Mouse (Mus musculus): ENCODE measurements around the gene Adi1. TPM values are rescaled to one million over a fixed set of nuclear protein-coding genes. Genes with fewer than 3 reads are reported as not detected.

Gene Adi1
- 45.5 and 49.1 TPM in 2 replicates for polyA plus RNA-seq (2016; fragmentation: Nextera tagmentation; extraction: Ambion mirVana)

GRCm38 (mm10) chr12:28675121-28675924 is at the start of gene Adi1:
Adi1 (plus strand) TSS chr12:28675231.
- peak within 1 kb of the TSS; percentile 63 for H3K4me3 ChIP-seq
- WGBS, result 3% methylated on average over 53 of the region's 53 CpGs
- no peaks in the 10 kb centered on the region for H3K9me3 ChIP-seq
- peaks cover 18% of the 10 kb centered on the region for H3K4me1 ChIP-seq (replicated peaks)
- peaks cover 17% of the 10 kb centered on the region for H3K36me3 ChIP-seq
- H3K27ac ChIP-seq, result peak within 1 kb of the TSS; percentile 94
- no peaks in the 10 kb centered on the region for H3K27me3 ChIP-seq (ENCODE audit: insufficient read depth, poor library complexity, severe bottlenecking)
- peak; percentile 91 for DNase-seq (ENCODE audit: low spot score)

- peaks cover 28% of the 10 kb centered on the region for H3K36me3 ChIP-seq
- H3K4me3 ChIP-seq, result no peak overlapping the region
- WGBS, result 79% methylated on average over 7 of the region's 7 CpGs
- no peak overlapping the region for H3K27ac ChIP-seq
- H3K27me3 ChIP-seq (ENCODE audit: insufficient read depth, poor library complexity, severe bottlenecking), result no peaks in the 10 kb centered on the region
- DNase-seq (ENCODE audit: low spot score), result no peak
- H3K4me1 ChIP-seq (replicated peaks), result peaks cover 13% of the 10 kb centered on the region
- H3K9me3 ChIP-seq, result no peaks in the 10 kb centered on the region
Measured at GRCm38 (mm10) chr12:28625407-28625806, 49.6 kb upstream of the Adi1 start.

- H3K4me1 ChIP-seq (replicated peaks), result peaks cover 4% of the 10 kb centered on the region
- no peaks in the 10 kb centered on the region for H3K27me3 ChIP-seq (ENCODE audit: insufficient read depth, poor library complexity, severe bottlenecking)
- no peak overlapping the region for H3K4me3 ChIP-seq
- no peak for DNase-seq (ENCODE audit: low spot score)
- H3K9me3 ChIP-seq, result no peaks in the 10 kb centered on the region
- 75% methylated on average over 4 of the region's 4 CpGs for WGBS
- no peak overlapping the region for H3K27ac ChIP-seq
- H3K36me3 ChIP-seq, result peaks cover 45% of the 10 kb centered on the region
Measured at GRCm38 (mm10) chr12:28627092-28627491, 47.9 kb upstream of the Adi1 start.

GRCm38 (mm10) chr12:28628436-28628835 is 46.6 kb upstream of the Adi1 start:
- Histone ChIP-seq H3K9me3 (no peaks in the 10 kb centered on the region), H3K27ac (no peak overlapping the region), H3K36me3 (peaks cover 59% of the 10 kb centered on the region), H3K4me1 (replicated peaks) (peaks cover 5% of the 10 kb centered on the region), H3K27me3 (ENCODE audit: insufficient read depth, poor library complexity, severe bottlenecking) (no peaks in the 10 kb centered on the region), H3K4me3 (no peak overlapping the region)
- 92% methylated on average over 2 of the region's 2 CpGs for WGBS
- DNase-seq (ENCODE audit: low spot score), result no peak

GRCm38 (mm10) chr12:28635058-28635534 is 39.9 kb upstream of the Adi1 start:
- Histone ChIP-seq H3K4me1 (replicated peaks) (peaks cover 20% of the 10 kb centered on the region), H3K27ac (peak overlapping the region; percentile 99), H3K9me3 (no peaks in the 10 kb centered on the region), H3K27me3 (ENCODE audit: insufficient read depth, poor library complexity, severe bottlenecking) (no peaks in the 10 kb centered on the region), H3K4me3 (peak overlapping the region; percentile 96), H3K36me3 (peaks cover 47% of the 10 kb centered on the region)
- 3% methylated on average over 23 of the region's 23 CpGs for WGBS
- no peak for DNase-seq (ENCODE audit: low spot score)

- DNase-seq (ENCODE audit: low spot score), result peak; percentile 91
- Histone ChIP-seq H3K27me3 (ENCODE audit: insufficient read depth, poor library complexity, severe bottlenecking) (no peaks in the 10 kb centered on the region), H3K27ac (peak within 1 kb of the TSS; percentile 99), H3K4me3 (peak within 1 kb of the TSS; percentile 96), H3K4me1 (replicated peaks) (peaks cover 20% of the 10 kb centered on the region), H3K9me3 (no peaks in the 10 kb centered on the region), H3K36me3 (peaks cover 40% of the 10 kb centered on the region)
- WGBS, result 6% methylated on average over 69 of the region's 69 CpGs
Measured at GRCm38 (mm10) chr12:28635535-28636476, 39.2 kb upstream of the Adi1 start, which contains the start of gene Rps7. Rps7 (minus strand) TSS chr12:28635953.

GRCm38 (mm10) chr12:28636543-28636942 is 38.5 kb upstream of the Adi1 start:
- Histone ChIP-seq H3K9me3 (no peaks in the 10 kb centered on the region), H3K4me1 (replicated peaks) (peaks cover 20% of the 10 kb centered on the region), H3K4me3 (peak overlapping the region; percentile 96), H3K27me3 (ENCODE audit: insufficient read depth, poor library complexity, severe bottlenecking) (no peaks in the 10 kb centered on the region), H3K36me3 (peaks cover 32% of the 10 kb centered on the region), H3K27ac (peak overlapping the region; percentile 99)
- no peak for DNase-seq (ENCODE audit: low spot score)
- 89% methylated on average over 6 of the region's 6 CpGs for WGBS

- WGBS, result 68% methylated on average over 2 of the region's 2 CpGs
Measured at GRCm38 (mm10) chr12:28638778-28639177, 36.3 kb upstream of the Adi1 start.

GRCm38 (mm10) chr12:28649141-28650110 is 25.6 kb upstream of the Adi1 start, which contains the start of gene Rnaseh1:
Rnaseh1 (plus strand) TSS chr12:28649602.
- H3K36me3 ChIP-seq, result peaks cover 23% of the 10 kb centered on the region
- DNase-seq (ENCODE audit: low spot score), result peak; percentile 91
- H3K4me3 ChIP-seq, result peak within 1 kb of the TSS; percentile 92
- peak within 1 kb of the TSS; percentile 86 for H3K27ac ChIP-seq
- no peaks in the 10 kb centered on the region for H3K9me3 ChIP-seq
- 2% methylated on average over 52 of the region's 52 CpGs for WGBS
- peaks cover 3% of the 10 kb centered on the region; the same call in 1 of the 2 replicates for H3K27me3 ChIP-seq (ENCODE audit: insufficient read depth, poor library complexity, severe bottlenecking)
- H3K4me1 ChIP-seq (replicated peaks), result peaks cover 11% of the 10 kb centered on the region

More at GRCm38 (mm10) chr12:28638778-28639177, 36.3 kb upstream of the Adi1 start:
- Histone ChIP-seq H3K4me1 (replicated peaks) (peaks cover 11% of the 10 kb centered on the region), H3K4me3 (no peak overlapping the region), H3K9me3 (no peaks in the 10 kb centered on the region), H3K27me3 (ENCODE audit: insufficient read depth, poor library complexity, severe bottlenecking) (no peaks in the 10 kb centered on the region; the same call in 1 of the 2 replicates), H3K27ac (no peak overlapping the region), H3K36me3 (peaks cover 10% of the 10 kb centered on the region)
- DNase-seq (ENCODE audit: low spot score), result no peak

GRCm38 (mm10) chr12:28662628-28663027 is 12.4 kb upstream of the Adi1 start:
- H3K9me3 ChIP-seq, result no peaks in the 10 kb centered on the region
- peaks cover 43% of the 10 kb centered on the region for H3K36me3 ChIP-seq
- 76% methylated on average over 4 of the region's 4 CpGs for WGBS
- H3K27me3 ChIP-seq (ENCODE audit: insufficient read depth, poor library complexity, severe bottlenecking), result no peaks in the 10 kb centered on the region
- no peak overlapping the region for H3K27ac ChIP-seq
- H3K4me1 ChIP-seq (replicated peaks), result peaks cover 9% of the 10 kb centered on the region
- no peak overlapping the region for H3K4me3 ChIP-seq
- no peak for DNase-seq (ENCODE audit: low spot score)

GRCm38 (mm10) chr12:28666734-28667133 is 8.3 kb upstream of the Adi1 start:
- 0 out of 2 replicates have a peak overlapping the region, but pooled peaks have one; percentile 12 for H3K27ac ChIP-seq

More at GRCm38 (mm10) chr12:28666734-28667133, 8.3 kb upstream of the Adi1 start:
- Histone ChIP-seq H3K36me3 (0 out of 2 replicates have a peak, but pooled peaks cover 6% of the 10 kb centered on the region), H3K27me3 (ENCODE audit: insufficient read depth, poor library complexity, severe bottlenecking) (no peaks in the 10 kb centered on the region), H3K9me3 (no peaks in the 10 kb centered on the region), H3K4me1 (replicated peaks) (peaks cover 10% of the 10 kb centered on the region), H3K4me3 (no peak overlapping the region)
- DNase-seq (ENCODE audit: low spot score), result no peak
- WGBS, result 76% methylated on average over 4 of the region's 4 CpGs
